Mouse (Mus musculus) right cerebral cortex, adult 2 months (tissue): Measurements from ENCODE around the gene Fastk.

Experiments
- DNase-seq, 2 experiments: peaks; one replicate each; pipeline ENCODE4 v3.0.0; 2021 to 2022; ENCODE audit warnings: low spot score in 2 of 2

Fastk gene

DNA sequence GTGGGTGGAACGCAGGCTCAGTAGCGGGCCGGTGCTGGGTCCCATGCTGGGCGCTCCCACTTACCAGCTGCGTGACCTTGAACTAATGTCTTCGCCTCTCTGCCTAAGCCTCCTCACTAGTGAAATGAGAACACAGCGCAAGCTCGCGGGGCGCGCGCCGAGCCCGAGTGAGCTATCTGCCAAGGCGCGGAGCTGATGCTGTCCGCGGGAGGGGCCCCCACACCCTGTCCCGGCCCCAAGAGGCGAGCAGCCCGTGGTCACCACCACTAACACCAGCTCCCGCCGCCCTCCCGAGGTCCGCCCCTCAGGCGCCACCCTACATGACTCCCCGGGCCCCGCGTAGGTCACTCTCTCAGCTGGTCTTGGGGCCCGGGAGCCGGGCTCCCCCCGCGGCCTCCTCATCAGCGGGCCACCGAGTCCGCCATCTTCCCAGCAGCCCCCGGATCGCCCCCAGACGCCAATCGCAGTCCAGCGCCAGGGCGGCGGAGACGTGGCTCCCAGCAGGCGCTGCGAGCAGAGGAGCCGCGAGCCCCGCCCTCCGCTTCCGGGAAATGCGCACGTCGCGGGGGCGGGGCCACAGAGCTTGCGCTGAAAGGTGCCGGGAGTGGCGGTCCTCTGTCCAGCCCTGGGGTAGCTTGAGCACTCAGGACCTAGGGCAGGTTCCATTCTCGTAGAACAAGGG, at the start of gene Fastk:
Fastk (minus strand) TSS at position 542 of the 682 bp plus-strand sequence.
- peak; percentile 91 to 93 for DNase-seq

- no peak for DNase-seq
Measured at GRCm38 (mm10) chr5:24492546-24493285, 47.6 kb upstream of the Fastk start.

DNA sequence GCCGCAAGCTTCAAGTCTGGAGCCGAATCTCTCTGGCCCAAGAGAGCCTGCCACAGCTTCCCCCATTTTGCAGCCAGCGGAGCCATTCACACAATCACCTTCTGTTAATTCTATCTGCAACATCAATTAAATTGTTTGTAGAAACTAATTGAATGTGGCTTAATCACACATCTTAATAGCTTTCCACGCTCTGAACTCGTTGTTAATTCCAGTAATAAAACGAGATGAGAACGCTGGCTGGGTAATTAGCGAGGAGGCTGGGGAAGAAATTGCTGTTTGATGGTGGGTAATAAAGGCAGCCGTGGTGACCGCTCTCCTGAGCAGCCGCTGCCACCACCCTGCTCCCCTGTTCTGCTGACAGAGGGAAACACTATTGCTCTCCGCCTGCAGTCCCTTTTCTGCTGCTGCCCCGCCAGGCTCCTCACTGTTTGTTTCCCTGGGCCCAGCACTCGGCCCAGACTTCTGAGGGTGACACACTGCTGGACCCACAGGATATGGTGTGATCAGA, 45.4 kb upstream of the Fastk start:
- DNase-seq: no peak

DNA sequence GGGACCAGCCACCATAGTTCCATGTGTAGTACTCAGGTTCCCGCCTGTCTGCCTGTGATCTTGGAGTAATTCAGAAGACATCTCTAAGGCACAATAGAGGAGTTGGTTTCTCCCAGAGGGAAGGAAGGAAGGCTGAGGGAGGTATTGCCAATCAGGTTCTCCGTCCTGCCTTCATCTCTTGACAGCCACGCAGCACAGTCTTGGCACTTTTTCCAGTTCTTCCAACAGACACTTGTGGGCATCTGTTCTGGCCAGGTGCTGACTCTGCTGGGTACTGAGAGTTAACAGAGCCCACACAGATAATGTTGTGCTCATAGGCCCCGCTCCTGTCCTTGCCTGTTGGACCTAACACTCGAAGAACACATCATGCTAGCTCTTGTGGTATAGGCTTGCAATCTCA, 41.7 kb upstream of the Fastk start:
- no peak for DNase-seq

DNA sequence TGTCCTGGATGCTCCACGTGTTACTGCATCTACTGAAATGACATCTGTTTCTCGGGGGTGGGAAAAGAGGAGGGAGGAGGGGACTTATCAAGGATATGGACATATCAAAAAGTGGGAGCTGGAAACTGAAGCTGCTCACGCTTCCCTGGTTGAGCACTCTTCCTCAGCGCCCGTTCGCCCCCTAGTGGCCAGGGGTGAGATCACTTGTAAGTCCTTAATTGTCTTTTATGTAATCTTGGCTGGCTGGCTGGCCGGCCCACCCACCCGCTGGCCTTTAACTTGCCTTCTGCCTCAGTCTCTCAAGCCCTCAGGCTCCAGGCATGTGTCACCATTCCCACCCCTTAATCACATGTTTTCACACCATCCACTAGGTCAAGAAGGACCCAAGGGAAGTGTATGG, 41.0 kb upstream of the Fastk start:
- peak; percentile 89 to 95 for DNase-seq

DNA sequence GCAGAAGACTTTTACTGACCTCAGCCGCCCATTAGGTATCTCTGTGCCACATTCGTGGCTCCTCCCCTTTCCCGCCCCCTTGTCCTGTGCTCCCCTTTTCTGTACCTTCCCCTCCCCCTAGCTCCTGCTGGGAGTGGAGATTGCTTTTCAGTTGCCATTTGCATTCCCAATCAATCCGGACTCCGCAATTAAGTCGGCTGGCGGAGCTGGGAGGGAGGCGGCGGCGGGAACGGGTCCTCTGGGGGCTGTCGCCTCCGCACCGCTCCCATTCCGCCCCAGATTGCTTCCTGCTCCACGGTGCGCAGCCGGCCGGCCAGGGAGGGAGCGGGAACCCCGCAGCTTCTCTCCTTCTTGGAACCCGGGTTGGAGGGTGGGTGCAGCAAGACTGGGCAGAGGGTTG, 39.9 kb upstream of the Fastk start:
- DNase-seq: no peak

DNA sequence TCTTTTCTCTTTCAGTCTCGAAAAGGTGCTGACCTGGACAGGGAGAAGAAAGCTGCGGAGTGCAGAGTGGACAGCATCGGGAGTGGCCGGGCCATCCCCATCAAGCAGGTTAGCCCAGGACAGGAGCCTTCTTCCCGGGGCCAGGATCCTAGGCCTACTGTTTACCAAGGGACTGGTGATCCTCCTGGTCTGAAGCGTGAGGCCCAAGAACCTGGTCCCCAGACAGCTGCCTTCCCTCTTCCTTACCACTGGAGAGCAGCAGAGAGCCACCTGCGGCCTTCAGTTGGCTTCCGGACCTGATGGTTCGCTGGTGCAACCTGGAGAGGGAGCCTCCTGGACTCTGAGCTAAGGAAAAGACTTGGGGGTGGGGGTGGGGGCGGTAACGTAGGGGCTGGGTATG, 38.2 kb upstream of the Fastk start:
- peak; percentile 75 to 76 for DNase-seq

- DNase-seq: no peak
Measured at GRCm38 (mm10) chr5:24482247-24483079, 37.4 kb upstream of the Fastk start.

GRCm38 (mm10) chr5:24481647-24482046, 36.6 kb upstream of the Fastk start:
- peak; percentile 61 to 70 for DNase-seq

DNA sequence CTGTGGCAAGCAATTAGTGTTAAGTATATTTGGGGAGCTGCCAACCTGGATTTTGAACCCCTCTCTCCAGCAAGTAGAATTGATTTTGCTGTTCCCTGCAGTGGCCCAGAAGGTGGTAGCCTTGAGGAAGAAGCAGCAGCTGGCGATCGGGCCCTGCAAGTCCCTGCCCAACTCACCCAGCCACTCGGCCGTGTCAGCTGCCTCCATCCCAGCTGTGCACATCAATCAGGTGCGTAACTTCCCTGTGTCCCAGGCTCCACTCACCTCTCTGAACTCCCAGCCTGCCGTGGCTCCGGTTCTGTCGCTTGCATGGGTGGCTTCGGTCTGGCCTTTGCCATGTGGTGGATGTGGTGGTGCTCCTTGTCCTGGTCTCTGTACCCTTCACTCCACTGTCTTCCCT, 32.8 kb upstream of the Fastk start:
- DNase-seq: no peak

DNA sequence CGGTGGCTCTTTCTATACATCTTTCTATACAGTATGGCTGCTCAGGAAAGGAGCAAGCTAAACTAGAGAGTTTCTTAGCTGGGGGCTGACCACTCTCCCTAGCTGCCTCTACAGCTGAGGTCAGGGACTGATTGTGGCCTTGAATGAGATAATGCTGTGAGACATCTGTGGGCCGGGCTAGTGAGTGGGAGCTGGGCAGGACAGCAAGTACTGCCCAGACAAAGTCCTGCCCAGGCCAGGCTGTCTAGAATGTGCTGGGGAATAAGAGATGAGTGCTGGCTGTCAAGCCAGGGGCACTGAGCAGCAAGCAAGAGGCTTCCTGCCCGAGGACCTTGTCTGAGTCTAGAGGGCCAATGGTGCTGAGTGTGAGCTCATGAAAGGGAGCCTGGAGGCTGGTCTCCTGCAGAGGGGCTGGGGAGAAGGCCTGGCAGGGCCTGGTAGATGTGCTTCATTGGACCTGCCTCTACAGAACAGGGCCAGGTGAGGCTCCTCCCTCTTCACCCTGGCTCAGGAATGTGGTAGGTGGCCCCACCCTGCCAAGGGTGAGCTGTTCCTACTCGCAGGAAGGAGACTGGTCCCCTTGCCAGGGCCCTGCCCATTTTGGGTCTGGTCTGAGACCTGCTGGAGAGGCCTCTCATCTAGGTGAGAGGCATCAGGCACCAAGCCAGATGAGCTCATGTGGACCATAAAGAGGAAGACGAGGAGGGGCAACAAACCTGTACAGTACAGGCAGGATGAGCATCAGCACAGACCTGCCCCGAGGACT, 30.6 kb upstream of the Fastk start:
- DNase-seq: no peak

DNA sequence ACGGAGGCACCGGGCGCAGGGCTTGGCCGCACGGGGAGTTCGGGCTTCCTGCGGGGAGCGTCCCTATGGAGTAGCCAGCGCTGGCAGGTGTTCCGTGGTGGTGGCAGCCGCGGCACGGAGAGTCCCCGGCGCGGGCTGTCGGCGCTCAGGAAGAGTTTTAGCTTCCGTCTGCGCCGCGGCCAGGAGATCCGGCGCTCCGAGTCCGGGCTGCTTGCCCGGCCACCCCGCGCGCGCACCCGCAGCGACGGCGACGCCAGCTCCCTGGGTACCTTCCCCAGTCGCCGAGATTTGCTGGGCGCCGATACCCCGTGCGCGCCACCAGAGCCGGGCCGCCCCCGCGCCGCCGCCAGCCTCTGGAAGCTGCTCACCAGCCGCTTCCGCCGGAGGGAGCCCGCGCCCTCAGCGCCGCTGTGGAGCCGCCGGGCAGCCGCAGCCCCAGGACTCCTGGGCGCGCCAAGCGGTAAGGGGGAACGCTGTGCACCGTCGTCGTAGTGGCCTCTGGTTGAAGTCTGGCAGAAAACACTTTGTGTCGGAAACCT, 29.7 kb upstream of the Fastk start:
- peak; percentile 72 to 75 for DNase-seq

GRCm38 (mm10) chr5:24474025-24474722, 29.1 kb upstream of the Fastk start:
- DNase-seq: no peak

DNA sequence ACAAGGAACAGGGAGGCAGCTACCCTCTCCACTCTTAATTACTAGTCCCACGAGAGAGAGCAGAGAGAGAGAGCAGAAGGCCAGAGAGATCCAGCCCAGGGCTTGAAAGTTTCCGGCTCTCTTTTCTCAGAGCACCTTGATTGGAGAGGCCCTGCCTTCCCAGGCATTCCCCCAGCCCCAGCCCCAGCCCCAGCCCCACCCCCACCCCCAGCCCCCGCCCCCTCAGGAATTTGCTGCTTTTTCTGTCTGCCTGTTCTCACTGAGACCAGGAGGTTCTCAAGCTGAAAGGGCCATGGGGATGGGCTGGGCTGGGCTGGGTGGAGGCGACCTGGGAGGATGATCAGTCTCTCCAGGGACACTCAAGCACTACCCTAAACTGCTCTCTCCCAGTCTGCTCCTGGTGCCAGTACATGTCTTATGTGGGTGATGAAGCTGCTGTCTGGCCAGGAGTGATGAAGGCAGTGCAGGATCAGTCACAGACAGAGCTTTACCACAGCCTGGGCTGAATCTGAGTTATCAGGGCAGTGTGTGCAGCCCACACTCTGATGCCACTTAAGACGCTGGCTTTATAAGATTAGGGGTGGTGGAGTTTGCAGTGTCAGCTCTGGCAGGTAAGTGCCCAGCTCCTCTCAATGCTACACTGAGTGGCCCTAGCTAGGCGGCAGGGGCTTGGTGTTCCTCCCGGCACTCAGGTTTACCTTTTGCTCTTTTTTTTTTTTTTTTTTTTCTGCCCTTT, 28.0 kb upstream of the Fastk start:
- DNase-seq: no peak

DNA sequence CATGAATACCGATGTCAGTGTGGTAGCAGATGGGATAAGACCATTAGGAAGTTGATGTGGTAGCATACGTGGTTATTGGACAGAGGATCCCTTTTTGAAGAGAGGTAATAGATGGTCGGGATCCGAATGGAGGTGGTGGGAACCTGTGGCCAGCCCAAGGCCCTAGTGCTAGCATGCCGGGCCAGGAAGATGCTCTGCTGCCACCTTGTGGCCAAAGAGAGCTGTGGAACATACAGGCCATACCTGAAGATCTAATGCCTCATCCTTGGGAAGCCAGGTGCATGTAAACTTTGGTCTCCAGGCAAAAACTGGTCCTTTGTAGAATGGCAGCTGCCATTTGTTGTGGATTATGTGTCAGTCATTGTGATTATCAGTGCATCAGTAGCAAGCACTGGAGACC, 25.5 kb upstream of the Fastk start:
- DNase-seq: peak; percentile 77 to 86

GRCm38 (mm10) chr5:24466762-24467161, 21.7 kb upstream of the Fastk start:
- no peak for DNase-seq

DNA sequence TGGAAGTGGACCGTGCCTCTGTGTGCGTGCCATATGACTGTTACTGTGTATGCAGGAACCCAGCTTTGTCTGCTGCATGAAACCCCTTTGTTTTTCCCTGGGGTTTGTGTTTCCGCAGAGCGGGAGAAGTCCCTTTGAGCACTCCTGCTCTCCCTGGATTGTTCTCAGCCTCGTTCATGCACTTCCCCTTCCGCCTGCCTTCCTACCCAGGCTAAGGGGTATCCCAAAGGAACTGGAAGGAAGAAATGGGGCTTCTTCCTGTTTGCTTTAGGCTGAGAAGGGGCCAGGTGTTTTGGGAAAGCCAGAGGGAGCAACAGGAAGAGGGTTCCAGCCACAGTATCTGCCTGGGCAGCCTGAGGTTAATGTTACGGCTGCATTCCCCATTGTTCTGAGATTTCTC, 10.5 kb upstream of the Fastk start:
- DNase-seq: no peak

DNA sequence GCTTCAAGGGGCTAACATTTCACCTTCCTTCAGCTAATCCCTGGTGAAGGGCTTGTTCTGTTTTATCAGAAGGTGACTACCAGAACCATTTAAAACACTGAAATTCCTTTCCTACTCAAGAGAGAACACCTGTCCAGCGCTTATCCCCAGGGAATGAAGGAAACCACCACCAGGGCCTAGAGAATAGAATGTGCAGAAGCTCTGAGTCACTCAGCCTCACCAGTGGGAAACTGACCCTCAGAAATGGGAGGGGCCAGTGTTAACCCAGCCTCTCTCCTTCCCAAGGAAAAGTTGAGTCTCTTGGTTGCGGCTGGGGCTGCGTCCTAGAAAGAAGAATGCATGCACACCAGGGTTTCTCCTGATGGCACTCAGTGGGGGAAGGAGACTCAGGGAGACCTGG, 10.0 kb upstream of the Fastk start:
- DNase-seq: no peak

GRCm38 (mm10) chr5:24453985-24454303, 8.9 kb upstream of the Fastk start:
- no peak for DNase-seq
